Mouse (Mus musculus): ENCODE data around the gene Stim1.

Stim1 gene

DNA sequence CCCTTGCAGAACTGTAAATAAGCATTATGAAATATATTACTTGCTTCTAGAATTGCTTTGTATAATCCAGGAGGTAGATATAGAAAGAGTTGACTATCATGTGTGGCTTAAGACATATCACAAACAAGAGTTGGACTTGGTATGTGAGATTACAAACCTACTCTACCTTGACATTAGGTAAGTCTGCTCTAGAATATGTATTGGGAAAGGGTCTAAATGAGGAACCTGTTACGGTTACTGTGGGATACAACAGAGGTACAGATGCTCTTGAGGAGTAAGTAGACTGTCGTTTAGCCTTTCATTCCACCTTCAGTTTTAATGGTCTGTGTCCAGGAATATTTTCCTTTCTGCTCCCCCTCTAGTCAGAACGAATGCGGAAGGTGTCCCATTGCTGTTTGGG, 34.9 kb downstream of the Stim1 start:
- DNase-seq (ENCODE audit: low spot score in 2 of 2), result no peak

DNA sequence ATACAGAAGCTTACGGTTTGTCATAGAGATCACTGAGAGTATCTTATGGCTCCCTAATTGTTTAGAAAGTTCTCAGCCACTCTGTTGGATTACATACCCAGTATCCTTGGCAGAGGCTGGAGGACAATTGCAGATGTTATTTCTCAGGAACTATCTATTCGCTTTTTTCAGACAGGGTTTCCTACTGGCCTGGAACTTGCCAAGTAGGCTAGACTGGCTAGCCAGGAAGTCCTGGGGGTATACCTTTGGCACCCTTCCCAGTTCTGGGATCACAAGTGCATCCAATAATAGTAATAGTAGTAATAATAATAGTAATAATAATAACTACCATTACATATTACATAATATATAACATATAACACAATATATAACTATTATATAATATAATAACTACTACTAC, 38.0 kb downstream of the Stim1 start:
- DNase-seq (ENCODE audit: low spot score in 2 of 2), result no peak

DNA sequence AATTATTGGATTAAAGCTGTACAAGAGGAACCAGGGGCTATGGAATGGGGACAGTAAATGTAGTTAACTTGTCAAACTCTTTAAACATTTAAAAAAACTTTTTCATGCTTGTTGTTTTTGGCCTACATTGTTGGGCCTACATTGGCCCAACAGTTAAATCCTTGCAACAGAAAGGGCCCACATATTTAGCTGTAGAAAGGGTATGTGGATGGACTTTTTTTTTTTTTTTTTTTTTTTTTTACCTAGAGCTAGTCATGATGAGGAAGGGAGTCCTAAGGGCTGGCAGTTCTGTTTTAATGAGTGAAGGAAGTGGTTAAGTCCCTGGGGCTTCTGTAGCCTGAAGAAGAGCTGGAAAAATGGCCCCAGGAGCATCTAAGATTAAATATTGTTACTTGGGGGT, 42.7 kb downstream of the Stim1 start:
- DNase-seq (ENCODE audit: low spot score in 2 of 2), result no peak

DNA sequence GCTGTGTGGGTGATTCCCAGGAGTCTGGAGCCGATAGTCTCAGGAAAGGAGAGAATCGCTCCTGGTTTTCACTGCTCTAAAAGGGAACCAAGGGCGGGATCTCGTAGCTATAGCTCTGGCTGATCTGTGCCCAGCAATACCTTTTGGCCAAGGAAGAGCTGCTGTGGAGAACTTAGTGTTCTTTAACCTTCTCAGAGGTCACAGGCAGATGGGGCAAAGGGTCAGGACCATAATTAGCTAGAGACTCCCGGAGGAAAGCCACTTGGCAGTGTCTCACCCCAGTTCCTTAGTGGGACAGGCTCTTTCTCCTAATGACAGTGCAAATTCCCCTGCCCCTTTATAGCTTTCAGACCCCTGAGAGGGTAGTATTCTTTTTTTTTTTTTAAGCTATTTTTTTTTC, 43.2 kb downstream of the Stim1 start:
- DNase-seq (ENCODE audit: low spot score in 2 of 2), result no peak

DNA sequence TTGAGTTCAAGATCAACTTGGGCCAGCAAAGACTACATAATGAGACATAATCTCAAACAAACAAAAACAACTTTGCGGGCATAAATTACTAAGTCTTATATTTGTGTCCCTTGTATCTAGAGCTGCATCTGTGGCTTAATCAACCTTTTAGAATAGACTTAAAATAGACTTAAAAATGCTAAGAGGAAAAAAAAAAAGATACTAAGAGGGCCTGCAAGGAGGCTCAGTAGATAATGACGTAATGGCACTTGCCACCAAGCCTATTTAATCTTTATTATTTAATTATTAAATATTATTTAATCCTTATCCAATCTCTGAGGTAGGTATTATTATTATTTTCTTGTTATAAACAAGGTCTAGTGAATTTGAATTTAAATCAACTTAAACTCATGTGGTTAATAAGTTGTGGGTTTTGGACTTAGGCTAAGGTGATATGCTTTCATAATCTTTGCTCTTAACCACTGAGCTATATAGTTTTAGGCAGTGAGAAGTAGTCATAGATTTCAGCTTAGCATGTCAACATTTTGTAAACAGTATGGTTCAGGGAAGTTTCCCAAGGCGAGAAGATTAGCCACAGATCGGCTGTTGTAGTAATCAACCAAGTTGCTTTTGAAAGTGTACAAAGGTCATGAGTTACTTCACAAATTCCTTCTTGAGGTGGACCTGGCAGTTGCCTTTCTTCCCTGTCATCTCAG, 45.4 kb downstream of the Stim1 start:
- DNase-seq (ENCODE audit: low spot score in 2 of 2), result no peak

DNA sequence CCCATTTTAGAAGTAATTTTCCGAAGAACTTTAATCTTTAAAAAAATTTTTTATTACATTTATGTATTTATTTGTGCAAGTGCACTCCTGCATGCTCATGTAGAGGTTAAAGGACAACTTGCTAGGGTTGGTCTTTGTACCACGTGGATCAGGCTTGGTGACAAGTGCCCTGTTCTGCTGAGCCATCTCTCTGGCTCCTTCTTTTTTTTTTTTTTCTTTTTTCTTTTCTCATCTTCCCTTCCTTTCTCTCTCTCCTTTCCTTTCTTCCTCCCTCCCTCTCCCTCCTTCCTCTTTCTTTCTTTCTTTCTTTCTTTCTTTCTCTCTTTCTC, 45.9 kb downstream of the Stim1 start:
- DNase-seq (ENCODE audit: low spot score in 2 of 2), result no peak

DNA sequence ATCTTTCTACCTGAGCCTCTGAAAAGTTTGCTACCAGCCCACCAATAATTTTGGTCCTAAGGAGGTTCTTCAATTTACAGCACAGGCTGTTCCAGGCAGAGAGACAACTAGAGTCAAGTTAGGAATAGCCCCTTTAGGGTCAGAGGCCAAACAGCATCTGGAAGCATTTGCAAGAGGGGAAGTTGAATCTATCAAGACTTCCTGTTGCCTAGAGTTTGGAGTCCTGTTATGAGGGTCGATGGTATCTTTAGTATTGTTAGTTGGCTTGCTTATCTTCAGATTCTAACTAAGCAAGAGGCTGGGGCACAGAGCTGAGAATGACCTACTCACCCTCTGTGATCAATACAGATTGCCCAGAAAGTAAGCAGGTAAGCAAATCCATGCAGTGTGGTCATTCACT, 46.5 kb downstream of the Stim1 start:
- DNase-seq (ENCODE audit: low spot score in 2 of 2), result no peak

DNA sequence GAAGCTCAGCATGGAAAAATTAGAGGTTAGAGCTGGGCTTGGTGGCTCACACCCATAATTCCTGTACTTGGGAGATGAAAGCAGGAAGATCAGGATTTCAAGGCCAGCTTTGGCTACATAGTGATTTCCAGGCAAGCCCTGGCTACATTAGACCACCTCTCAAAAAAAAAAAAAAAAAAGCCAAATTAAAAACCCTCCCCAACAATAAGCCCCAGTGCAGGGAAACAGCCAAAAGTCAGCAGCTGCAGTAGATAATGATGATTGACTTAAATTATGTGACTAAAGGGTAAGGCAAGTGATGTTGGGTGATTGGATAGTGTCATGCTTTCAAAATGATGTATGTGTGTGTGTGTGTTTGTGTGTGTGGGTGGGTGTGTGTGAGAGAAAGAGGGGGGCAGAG, 47.3 kb downstream of the Stim1 start:
- no peak for DNase-seq (ENCODE audit: low spot score in 2 of 2)

DNA sequence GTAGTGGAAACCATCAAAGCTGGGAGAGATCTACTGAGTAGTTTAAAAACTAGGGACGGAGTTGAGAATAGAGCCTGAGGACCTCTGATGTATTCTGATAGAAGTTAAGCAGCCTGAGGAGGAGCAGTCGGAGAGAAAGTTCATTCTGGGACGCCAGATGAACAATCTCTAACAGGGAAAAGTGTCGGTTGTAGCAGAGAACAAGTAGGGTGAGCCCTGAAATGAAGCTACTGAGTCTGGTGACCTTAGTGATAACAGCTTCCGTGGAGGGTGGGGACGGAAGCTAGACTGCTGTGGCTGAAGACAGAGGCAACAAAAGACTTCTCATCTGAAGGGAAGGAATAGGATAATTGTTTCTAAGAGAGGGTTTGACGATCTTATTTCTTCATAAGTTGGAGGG, 47.8 kb downstream of the Stim1 start:
- no peak for DNase-seq (ENCODE audit: low spot score in 2 of 2)

DNA sequence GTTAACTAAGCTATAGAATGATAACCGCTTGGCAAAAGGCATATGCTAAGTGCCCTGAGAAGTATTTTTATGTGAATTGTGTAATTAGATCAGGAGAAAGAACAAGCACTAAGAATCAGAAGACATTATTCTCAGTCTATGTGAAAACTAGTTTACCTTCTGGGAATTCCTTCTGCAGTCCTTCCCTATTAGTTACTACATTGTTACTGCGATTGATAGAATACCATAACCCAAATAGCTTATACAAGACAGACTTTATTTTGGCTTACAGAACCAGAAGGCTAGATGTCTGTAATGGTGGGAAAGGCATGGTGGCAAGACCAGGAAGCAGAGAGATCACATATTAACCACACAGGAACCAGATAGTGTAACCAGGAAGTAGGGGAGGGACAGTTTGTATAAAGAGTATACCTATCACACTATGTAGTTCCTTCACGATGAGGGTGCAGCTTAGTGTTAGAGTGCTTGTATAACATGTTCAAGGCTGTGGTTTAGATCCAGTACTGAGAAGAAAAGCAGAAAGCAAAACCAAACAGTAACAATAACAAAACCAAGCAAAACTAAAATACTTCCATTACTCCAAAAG, 50.1 kb downstream of the Stim1 start:
- no peak for DNase-seq (ENCODE audit: low spot score in 2 of 2)

DNA sequence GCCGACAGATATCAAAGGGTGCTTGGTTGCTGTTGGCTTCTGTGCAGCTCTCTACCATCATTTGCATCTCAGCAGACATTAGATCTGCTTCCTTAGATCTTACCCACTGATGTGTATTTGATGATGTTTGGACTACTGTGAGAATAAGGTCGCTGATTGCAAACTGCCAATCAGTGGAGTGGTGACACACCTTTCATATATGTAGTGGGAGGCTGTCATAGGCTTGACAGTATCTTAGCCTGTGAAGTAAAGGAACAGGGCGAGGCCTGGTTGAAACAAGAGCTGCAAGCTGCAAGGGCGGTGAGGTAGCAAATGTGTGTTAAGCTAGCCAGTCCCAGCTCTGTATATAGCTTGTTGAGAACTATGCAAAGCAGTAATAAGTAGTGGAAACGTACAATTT, 54.5 kb downstream of the Stim1 start:
- DNase-seq (ENCODE audit: low spot score in 2 of 2), result no peak

DNA sequence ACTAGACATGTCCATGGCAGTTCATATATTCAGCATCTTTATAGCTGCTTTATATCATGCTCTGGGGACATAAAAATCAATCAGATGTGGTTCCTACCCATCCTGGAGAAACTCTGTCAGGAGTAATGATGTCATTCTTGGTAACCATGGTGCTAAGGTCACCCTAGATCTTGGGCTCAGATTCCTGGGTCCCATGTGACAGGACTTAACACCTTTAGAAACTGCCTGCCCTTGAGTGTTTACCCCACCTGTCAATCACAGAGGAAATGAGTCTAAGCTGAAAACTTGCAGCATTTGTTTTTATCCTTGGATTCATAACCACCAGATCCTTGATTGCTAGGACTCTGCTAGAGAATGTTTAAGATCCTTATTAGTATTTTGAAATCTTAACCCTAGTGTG, 58.7 kb downstream of the Stim1 start:
- no peak for DNase-seq (ENCODE audit: low spot score in 2 of 2)

DNA sequence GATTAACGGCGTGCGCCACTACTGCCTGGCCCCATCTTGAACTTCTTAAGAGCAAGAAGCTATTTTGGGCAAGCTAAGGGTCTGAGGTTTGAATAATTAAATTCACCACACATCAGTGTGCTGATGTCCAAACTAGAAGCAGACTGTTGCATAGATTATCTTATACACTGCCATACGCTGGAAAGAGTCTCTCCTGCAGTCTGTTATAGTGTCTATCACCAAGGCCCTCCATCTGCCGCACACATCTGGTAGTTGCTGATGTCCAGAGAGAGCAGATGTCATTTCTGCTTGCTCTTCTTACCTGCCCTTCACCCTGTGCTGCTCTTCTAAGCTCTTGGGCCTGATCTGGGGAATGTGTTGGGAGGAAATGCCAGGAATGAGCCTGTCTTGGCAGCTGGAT, 62.7 kb downstream of the Stim1 start:
- DNase-seq (ENCODE audit: low spot score in 2 of 2), result no peak

DNA sequence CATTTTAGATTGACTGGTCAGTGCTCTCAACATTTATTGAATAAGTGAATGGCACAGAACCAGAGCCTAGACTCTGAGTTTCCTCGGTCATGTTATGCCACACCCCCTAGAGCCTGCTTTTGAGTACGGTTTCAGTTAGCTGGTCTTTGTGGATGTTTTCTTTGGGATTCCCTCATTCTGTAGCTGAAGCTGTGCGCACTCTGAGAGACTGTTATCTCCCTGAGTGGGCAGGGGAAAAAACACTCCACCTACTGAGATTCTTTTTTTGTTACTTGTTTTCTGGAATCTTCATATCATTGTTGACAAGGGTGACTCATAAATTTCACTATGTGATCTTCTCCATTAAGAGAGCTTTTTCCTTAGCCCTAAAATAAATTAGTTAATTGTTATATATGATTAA, 63.9 kb downstream of the Stim1 start:
- DNase-seq (ENCODE audit: low spot score in 2 of 2), result no peak

DNA sequence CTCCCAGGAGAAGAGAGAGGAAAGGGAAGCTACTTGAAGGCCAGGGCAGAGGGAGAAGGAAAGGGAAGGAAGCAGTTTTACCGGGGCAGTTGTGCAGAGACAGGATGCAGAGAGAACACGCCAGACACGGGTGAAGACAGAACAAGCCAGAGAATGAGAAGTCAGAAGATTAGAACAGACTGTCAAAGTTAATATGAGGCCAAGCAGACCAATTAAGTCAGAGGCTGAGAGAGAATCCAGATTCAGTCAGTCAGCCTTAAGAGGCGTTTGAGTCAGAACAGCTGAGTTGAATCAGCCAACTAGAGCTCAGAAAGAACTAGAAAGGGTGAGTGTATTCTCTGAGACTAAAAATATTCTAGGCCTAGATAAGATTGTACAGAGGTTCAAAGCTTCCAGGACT, 66.1 kb downstream of the Stim1 start:
- no peak for DNase-seq (ENCODE audit: low spot score in 2 of 2)

DNA sequence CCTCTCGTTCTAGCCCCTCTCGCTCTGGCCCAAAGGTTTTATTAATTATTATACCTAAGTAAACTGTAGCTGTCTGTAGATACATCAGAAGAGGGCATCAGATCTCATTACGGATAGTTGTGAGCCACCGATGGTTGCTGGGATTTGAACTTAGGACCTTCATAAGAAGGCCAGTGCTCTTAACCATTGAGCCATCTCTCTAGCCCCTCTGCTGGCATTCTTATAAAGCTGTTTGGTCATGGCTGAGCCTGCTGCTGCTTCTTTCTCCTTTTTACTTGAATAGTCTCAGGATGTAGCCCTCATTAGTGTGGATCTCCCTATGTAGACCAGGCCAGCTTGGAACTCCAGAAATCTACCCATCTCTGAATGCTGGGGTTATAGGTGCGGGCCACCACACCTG, 69.7 kb downstream of the Stim1 start:
- no peak for DNase-seq (ENCODE audit: low spot score in 2 of 2)

DNA sequence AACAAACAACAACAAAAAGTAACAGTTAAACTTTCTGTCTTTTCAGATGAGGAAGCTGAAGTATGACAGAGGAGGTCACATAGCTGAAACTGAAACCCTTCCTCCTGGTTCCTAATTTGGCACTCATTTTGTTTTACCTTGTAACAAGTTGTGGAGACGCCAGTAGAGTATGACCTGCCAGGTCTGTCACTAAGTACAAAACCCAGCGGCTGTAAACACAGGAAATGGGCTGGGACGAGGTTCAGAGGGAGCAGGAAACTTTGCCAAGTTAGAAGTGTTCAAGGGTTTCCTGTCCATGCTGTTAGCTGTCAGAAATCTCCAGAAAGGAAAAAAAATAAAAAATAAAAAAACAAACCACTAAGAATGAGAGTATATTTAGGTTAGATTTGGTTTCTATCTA, 70.3 kb downstream of the Stim1 start:
- DNase-seq (ENCODE audit: low spot score in 2 of 2), result no peak

DNA sequence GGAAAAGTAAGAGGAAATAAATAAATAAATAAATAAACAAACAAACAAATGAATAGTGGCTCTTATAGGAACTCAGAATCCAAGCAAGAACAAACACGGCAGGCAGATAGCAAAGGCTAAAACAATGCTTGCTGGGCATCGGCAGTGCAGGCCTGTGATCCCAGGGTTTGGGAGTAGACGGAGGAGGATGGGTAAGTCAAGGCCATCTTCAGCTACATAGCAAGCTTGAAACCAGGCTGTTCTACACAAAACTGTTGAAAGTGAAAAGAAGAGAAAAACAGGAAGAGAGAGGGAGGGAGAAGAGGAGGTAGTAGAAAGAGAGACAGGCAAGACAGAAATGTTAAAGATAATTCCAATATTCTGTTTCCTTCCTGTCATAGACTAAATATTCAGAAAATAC, 71.3 kb downstream of the Stim1 start:
- DNase-seq (ENCODE audit: low spot score in 2 of 2), result no peak

DNA sequence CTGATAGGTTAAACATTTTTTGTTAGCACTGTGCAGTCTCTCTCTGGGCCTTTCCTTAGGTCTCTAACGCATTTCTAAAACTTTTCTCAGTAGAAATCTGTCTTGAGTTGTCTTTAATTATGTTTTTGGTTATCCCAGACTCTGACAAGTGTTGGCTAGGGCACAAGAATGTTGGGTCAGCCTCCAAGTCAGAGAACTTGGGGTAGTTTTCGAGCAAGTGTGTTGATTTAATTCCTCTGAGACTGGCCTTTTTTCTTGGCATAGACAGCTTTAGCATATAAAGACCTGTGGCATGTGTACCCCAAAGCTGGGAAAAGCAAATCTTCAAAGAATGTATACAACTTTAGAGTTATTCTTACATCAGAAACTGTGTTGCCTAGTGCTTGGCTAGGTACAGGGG, 78.3 kb downstream of the Stim1 start:
- no peak for DNase-seq (ENCODE audit: low spot score in 2 of 2)

DNA sequence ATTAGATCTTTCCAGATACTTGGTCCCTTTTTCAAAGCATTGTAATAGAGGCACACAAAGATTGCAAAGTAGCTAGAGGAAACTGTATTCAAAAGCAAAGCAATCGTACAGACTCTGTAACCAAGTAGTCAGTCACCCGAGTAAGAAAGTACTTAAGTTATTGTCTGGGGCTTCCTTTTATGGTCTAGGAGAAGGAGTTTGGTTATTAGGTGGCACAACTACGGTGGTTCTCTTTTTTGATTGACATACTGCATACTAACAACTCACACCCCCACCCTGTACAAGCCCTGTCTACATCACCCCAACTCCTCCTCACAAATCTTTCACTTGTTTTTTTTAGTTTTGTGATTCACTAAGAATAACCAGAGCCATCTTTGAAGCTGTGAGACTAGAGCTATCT, 79.7 kb downstream of the Stim1 start:
- no peak for DNase-seq (ENCODE audit: low spot score in 2 of 2)

DNA sequence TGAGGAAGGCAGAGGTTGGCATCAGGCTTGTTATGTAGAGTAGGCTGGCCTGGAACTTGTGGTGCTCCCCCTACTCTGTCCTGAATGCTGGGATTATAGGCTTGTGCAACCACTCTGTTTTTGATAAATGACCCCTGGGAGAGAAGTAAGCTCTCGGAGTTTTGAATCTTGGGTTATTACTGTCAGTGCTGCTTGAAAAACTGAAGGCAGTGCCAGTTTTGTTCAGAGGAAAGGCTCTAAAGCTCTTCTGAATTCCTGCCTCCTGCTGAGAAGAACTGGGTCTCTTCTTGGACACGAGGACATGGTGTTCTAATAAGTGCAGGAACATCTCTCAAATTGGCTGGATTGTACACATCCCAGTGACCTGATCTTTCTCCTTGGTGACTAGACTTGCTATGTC, 81.1 kb downstream of the Stim1 start:
- no peak for DNase-seq (ENCODE audit: low spot score in 2 of 2)

DNA sequence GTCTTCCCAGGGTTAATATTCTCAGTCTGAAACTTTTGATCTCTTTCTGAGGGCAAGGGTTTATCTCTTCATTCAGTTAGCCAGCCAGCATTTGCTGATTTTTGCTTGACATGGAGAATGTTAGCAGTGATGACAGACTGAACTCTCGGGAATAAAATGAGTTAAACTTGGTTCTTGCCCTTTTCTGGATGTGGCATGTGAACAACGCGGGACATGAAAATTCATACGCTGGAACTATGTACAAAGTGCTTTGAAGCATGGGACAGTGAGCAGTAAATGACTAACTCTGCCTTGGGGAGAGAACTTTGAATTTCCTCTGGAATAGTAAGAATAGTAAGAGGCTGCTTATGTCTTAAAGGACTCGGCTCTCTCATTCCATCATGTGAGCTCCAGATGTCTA, 81.6 kb downstream of the Stim1 start:
- DNase-seq (ENCODE audit: low spot score in 2 of 2), result no peak

DNA sequence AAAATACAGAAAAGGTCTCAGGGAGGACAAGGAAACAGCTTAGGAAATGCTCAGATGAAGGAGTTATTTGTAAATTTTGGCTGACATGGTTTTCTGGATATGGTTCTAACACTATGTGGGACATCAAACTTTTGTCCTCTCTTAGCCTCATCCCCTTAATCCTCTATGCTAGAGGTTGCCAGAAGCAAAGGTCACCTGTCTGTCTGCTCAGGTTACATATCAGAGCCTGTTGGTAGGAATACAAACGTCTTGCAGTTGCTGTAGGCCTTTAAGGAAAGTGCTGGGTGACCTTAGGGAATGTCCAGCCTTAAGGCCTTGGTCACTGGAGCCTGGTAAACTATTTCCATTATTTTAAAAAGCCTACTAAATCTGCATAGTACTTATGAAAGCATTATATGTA, 85.8 kb downstream of the Stim1 start:
- DNase-seq (ENCODE audit: low spot score in 2 of 2), result no peak

DNA sequence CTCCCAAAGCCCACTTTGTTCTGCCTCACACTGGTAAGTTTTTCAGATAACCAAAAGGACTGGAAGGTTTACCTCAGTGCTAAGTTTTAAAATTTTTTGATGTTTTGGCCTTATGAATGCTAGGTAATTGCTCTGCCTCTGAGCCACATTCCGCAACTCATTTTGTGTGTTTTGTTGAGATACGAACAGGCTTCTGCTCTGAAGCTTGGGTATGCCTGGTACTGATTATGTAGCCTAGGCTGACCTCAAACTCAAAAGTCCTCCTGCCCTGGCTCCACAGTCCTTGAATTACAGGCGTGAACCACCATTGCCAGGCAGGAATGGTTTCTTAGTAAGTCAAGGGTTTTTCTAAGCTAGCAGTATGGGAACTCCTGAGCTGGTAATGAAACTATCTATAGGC, 90.5 kb downstream of the Stim1 start:
- DNase-seq (ENCODE audit: low spot score in 2 of 2), result no peak

Measured in urinary bladder, postnatal 4 days (tissue).